Mouse (Mus musculus) hindbrain, postnatal 0 days (tissue): Measurements from ENCODE around the gene Ifrd2. TPM values are rescaled to one million over a fixed set of nuclear protein-coding genes. Genes with fewer than 3 reads are reported as not detected.

Experiments used
- ATAC-seq: fragments of 200-750 bp; cut with Nextera tagmentation; 2 replicates; pipeline ENCODE4 v1.8.0; 2017; ENCODE audit warnings: mild to moderate bottlenecking, moderate TSS enrichment, moderate library complexity
- DNase-seq: peaks from one replicate; pipeline ENCODE4 v3.0.0-alpha.2; 2015; ENCODE audit warnings: low spot score
- H3K27ac ChIP-seq: fragments of 300-500 bp; sonication (generic); 2 replicates; pipeline ENCODE4 v1.5.1; 2014; ENCODE audit warnings: mild to moderate bottlenecking
- H3K27me3 ChIP-seq: fragments of 300-500 bp; sonication (generic); 2 replicates; pipeline ENCODE4 v1.6.1; 2014; ENCODE audit warnings: low read length, mixed read lengths; ENCODE audit not compliant: insufficient read depth
- H3K36me3 ChIP-seq: fragments of 300-500 bp; sonication (generic); 2 replicates; pipeline ENCODE4 v1.6.1; 2014; ENCODE audit warnings: low read length, mixed read lengths; ENCODE audit not compliant: insufficient read depth
- H3K4me1 ChIP-seq: fragments of 300-500 bp; sonication (generic); 2 replicates; pipeline ENCODE4 v1.6.1; 2014; ENCODE audit warnings: antibody characterized with exemption, low read length, mixed read lengths; ENCODE audit not compliant: insufficient read depth
- H3K4me2 ChIP-seq: fragments of 300-500 bp; sonication (generic); 2 replicates; pipeline ENCODE4 v1.6.1; 2014; ENCODE audit warnings: low read depth, mild to moderate bottlenecking, low read length, moderate library complexity, mixed read lengths
- H3K4me3 ChIP-seq: fragments of 300-500 bp; sonication (generic); 2 replicates; pipeline ENCODE4 v1.5.1; 2014; ENCODE audit warnings: low read length
- H3K9ac ChIP-seq: fragments of 300-500 bp; sonication (generic); replicated peaks from 2 replicates; pipeline ENCODE4 v1.6.1; 2014; ENCODE audit warnings: mild to moderate bottlenecking, low read length, moderate library complexity, mixed read lengths
- H3K9me3 ChIP-seq: fragments of 300-500 bp; sonication (generic); 2 replicates; pipeline ENCODE4 v1.6.1; 2016; ENCODE audit warnings: low read length, mixed read lengths
- CTCF ChIP-seq: IDR thresholded peaks from 2 replicates; pipeline ENCODE4 v1.5.1; 2016; ENCODE audit warnings: antibody characterized with exemption, control low read depth, low read depth
- WGBS: fragments of 180-500 bp; shearing (Covaris S2); extraction: QIAGEN DNeasy Blood & Tissue Kit; methylation state at CpG from one replicate; pipeline ENCODE4 v1.1.7; 2014; 5-methylcytosine and 5-hydroxymethylcytosine counted together
- polyA plus RNA-seq: library from polyadenylated mRNA; unstranded; fragments of >200 nt; fragmentation: Nextera tagmentation; extraction: Ambion mirVana; gene quantifications from 2 replicates; pipeline ENCODE4 v1.2.1, GENCODE M21; 2015
- total RNA-seq: library from RNA; depleted of rRNA; stranded (reverse); fragments of >200 nt; gene quantifications from 2 replicates; pipeline ENCODE4 v1.2.3, GENCODE M21; 2014; rRNA removed

Gene Ifrd2
- 7.6 and 10.9 TPM in 2 replicates for total RNA-seq
- polyA plus RNA-seq: 9.0 and 9.3 TPM in 2 replicates

DNA sequence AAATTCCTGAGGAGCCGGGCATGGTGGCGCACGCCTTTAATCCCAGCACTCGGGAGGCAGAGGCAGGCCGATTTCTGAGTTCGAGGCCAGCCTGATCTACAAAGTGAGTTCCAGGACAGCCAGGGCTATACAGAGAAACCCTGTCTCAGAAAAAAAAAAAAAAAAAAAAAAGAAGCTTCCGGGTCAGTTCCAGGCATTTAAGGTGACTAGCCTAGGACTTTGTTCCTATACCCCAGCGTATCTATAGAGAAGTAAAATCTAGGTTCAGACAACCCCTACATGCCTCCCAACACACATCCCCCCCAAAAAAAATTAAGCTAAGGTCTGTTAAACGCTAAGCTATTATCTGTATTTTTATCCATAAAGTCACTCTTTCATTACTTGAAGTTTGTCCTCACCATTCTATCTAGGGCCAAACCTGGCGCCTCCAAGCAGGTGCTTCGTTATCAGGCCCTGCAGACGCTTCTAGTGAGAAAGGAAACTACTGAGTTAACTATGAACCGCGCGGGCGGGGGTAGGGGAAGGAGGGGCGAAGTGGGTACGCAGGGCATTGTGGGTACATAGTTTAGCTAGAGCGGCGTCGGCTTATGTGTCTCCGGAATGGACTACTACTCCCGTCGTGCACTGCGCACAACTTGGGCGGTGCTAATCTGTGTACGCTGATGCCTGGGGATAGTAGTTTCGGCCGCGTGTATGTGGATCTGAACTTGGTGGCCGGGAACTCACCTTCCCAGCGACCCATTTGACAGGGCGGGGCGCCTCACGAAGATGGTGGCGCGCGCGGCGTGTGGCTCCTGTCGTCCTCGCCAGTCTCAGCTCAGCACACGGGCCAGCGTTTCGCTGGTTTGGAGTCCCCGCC lies at the start of gene Ifrd2:
Ifrd2 (plus strand) TSS at position 669 of the 859 bp plus-strand sequence.
- 15% methylated on average over 46 of the region's 46 CpGs for WGBS
- ATAC-seq: peak; percentile 98

DNA sequence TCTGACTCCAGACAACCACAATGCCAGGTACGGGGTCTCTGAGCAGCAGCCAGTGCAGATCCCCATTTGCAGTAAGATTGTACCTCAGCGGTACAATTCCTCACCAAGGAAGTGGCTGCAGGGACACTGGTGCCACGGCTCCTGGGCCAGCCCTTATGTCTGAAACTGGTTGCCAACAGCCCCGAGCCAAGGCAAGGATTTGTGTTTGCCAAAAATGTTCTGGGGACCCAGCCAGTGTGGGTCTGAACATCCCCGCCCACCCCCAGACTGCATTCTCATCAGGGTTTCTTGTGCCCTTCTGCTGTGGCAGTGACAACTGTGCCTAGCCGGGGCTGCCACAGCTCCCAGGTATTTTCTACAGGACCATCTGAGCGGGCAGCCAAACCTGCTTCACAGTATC lies 49.2 kb upstream of the Ifrd2 start:
- Histone ChIP-seq H3K36me3 (peaks cover 18% of the 10 kb centered on the region; the same call in 1 of the 2 replicates), H3K27me3 (no peaks in the 10 kb centered on the region), H3K9ac (no peak overlapping the region), H3K9me3 (no peaks in the 10 kb centered on the region), H3K27ac (no peak overlapping the region), H3K4me1 (peaks cover 39% of the 10 kb centered on the region), H3K4me2 (no peak overlapping the region), H3K4me3 (no peak overlapping the region)
- TF ChIP-seq CTCF: no peak
- ATAC-seq: no peak
- WGBS: 78% methylated on average over 7 of the region's 7 CpGs
- DNase-seq: no peak

More for the DNA sequence above, at the start of gene Ifrd2:
- Histone ChIP-seq H3K4me3 (peak within 1 kb of the TSS; percentile 64), H3K4me1 (peaks cover 9% of the 10 kb centered on the region; the same call in 1 of the 2 replicates), H3K27ac (no peak within 1 kb of the TSS; the same call in 1 of the 2 replicates), H3K4me2 (peak within 1 kb of the TSS; percentile 91), H3K9ac (peak within 1 kb of the TSS; percentile 49), H3K27me3 (no peaks in the 10 kb centered on the region), H3K36me3 (peaks cover 27% of the 10 kb centered on the region), H3K9me3 (no peaks in the 10 kb centered on the region)
- no peak for TF ChIP-seq CTCF
- DNase-seq: peak; percentile 99

DNA sequence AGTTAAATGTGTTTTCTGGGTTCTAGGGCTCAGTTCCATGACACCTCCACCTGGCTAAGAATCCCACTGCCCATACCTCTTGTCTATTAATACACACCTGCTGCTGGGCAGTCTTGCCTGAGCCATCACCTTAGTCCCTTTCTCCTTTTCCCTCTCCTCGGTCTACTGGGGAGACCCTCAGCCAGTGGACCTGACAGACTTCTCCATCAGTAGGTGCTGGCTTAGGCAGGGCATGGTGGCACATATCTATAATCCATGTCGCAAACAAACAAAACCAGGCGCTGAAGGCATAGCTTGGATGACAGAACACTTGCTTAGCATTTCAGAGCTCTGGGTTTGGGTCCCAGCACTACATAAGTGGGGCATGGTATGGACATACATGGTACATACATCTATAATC lies 48.7 kb upstream of the Ifrd2 start:
- Histone ChIP-seq H3K9ac (no peak overlapping the region), H3K4me2 (no peak overlapping the region), H3K4me1 (peaks cover 39% of the 10 kb centered on the region), H3K27ac (no peak overlapping the region), H3K4me3 (no peak overlapping the region), H3K27me3 (no peaks in the 10 kb centered on the region), H3K9me3 (no peaks in the 10 kb centered on the region), H3K36me3 (peaks cover 18% of the 10 kb centered on the region; the same call in 1 of the 2 replicates)
- 91% methylated on average over 3 of the region's 3 CpGs for WGBS
- no peak for TF ChIP-seq CTCF
- DNase-seq: no peak
- no peak for ATAC-seq

- Histone ChIP-seq H3K9ac (no peak overlapping the region), H3K27me3 (no peaks in the 10 kb centered on the region), H3K9me3 (no peaks in the 10 kb centered on the region), H3K4me1 (peaks cover 38% of the 10 kb centered on the region), H3K36me3 (peaks cover 18% of the 10 kb centered on the region; the same call in 1 of the 2 replicates), H3K4me2 (no peak overlapping the region), H3K4me3 (no peak overlapping the region), H3K27ac (no peak overlapping the region)
- no peak for TF ChIP-seq CTCF
- DNase-seq: no peak
- ATAC-seq: no peak
- 93% methylated on average over 8 of the region's 8 CpGs for WGBS
Observed at GRCm38 (mm10) chr9:107539940-107540339, 47.5 kb upstream of the Ifrd2 start.

GRCm38 (mm10) chr9:107540420-107540819 lies 47.0 kb upstream of the Ifrd2 start:
- peaks cover 35% of the 10 kb centered on the region for H3K4me1 ChIP-seq
- H3K27me3 ChIP-seq: no peaks in the 10 kb centered on the region
- peak overlapping the region; percentile 95; the same call in 1 of the 2 replicates for H3K4me2 ChIP-seq
- TF ChIP-seq CTCF: no peak
- H3K36me3 ChIP-seq: peaks cover 18% of the 10 kb centered on the region; the same call in 1 of the 2 replicates
- no peak for ATAC-seq
- no peak overlapping the region for H3K4me3 ChIP-seq
- no peak overlapping the region for H3K27ac ChIP-seq
- WGBS: 65% methylated on average over 4 of the region's 4 CpGs
- DNase-seq: no peak
- no peaks in the 10 kb centered on the region for H3K9me3 ChIP-seq
- peak overlapping the region; percentile 40; the same call in 1 of the 2 replicates for H3K9ac ChIP-seq

GRCm38 (mm10) chr9:107541005-107541404 lies 46.4 kb upstream of the Ifrd2 start:
- TF ChIP-seq CTCF: no peak
- Histone ChIP-seq H3K27me3 (no peaks in the 10 kb centered on the region), H3K4me3 (peak overlapping the region; percentile 63), H3K27ac (0 out of 2 replicates have a peak overlapping the region, but pooled peaks have one; percentile 69), H3K9ac (peak overlapping the region; percentile 40), H3K4me2 (peak overlapping the region; percentile 95), H3K36me3 (peaks cover 18% of the 10 kb centered on the region; the same call in 1 of the 2 replicates), H3K9me3 (no peaks in the 10 kb centered on the region), H3K4me1 (peaks cover 29% of the 10 kb centered on the region)
- DNase-seq: no peak
- WGBS: 33% methylated on average over 10 of the region's 10 CpGs
- no peak for ATAC-seq
